Mouse (Mus musculus) frontal cortex, postnatal 36 days (tissue): Measurements from ENCODE around the gene Ppp2r5c.
A peak's percentile ranks its signal among the peaks of the same experiment; 100 is the strongest.

Experiments used
- DNase-seq, 2 experiments: peaks; one replicate each; pipeline ENCODE4 v3.0.0; 2022; ENCODE audit warnings: low spot score in 2 of 2

Ppp2r5c gene

DNA sequence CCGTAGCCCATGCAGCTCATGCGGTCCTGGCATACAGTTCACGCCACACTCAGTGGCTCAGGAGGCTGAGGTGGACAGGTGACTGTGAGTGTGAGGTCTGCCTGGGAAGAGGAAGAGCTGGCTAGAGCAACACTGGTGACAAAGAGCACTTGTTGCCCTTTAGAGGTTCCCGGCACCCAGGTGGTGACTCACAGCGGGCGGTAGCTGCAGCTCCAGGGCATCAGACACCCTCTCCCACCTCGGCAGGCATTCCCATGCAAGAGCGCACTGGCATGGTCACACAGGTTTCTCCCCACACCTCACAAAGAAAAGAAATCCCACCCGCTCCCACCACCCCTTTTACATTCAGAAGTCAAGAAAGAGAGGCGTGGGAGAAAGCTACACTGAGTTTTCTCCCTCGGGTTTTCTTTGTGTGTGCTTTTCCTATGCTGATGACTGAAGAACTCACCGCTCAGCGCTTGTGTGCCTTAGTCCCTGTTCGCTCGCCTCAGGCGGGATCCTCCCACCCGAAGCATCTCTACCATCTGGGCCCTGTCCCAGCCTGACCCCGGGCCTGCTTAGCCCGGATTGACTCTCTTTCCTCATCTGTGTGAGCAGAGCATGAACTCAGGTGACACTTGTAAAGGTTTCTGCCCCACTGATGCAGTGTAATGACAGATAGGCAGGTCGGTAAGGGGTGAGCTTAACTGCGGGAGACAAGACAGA is 108.8 kb downstream of the Ppp2r5c start:
- no peak for DNase-seq

DNA sequence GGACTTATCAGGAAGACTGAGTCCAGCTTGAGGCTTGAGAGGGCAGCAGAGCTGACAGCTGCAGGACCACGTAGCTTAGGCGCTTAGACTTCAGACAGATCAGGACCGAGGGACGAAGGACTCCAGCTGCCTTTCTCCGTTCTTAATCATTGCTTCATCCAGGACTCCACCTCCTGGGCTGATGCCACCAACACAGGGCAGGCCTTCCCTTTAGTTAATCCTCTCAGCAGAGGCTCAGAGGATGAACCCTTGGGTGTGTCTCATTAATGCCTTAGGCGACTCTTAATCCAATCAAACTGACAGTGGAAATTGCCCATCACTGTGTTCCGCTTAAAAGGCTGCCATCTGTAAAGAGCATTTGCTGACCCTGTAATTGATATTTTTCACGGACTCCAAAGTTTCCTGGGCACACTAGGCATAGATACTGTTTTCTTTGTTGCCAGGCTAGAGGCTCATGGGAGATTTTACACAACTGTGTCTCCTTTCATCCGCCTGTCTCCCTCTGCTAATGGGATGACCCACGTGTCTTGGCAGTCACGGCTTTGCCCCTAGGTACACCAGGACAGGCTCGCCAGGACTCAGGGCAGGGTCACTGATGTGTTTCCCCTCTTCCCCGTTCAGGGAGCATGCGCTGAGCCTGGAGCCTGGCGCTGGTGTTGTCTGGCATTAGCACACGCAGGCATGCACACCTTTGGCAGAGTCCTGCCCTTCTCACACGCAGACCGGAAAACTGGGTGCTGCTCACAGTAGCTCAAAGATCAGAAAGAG is 110.1 kb downstream of the Ppp2r5c start:
- no peak for DNase-seq

DNA sequence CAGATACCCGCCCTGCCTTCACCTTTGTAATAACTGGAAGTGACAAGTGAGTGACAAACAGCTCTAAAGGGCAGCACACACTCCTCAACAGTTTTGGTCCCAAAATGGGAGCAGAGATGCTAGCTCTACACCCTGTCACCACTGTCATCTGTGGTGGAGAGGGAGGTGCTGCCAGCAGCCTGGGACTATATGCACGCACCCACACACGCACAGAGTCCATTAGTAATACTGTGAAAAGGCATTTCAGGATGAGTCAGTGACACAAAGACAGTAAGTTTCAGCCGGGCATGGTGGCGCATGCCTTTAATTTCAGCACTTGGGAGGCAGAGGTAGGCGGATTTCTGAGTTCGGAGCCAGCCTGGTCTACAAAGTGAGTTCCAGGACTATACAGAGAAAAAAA is 111.3 kb downstream of the Ppp2r5c start:
- no peak for DNase-seq

DNA sequence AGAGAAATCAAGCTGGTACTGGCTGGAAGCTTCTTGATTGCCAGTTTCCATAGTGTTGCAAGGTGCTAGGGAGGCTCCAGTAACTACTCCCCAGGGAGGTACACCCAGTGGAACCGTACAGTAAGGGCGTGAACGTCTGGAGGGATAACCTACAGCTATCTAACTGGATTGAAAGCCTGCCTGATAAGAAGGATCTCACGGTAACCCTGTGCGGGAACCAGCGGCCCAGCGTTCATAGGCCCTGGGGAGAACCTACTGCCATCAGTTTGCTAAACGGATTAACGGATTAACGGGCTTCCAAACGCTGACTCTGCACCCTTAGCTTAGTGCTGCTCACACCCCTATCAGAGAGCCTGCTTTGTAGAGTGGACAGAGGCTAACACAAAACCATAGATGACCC is 116.5 kb downstream of the Ppp2r5c start:
- no peak for DNase-seq

DNA sequence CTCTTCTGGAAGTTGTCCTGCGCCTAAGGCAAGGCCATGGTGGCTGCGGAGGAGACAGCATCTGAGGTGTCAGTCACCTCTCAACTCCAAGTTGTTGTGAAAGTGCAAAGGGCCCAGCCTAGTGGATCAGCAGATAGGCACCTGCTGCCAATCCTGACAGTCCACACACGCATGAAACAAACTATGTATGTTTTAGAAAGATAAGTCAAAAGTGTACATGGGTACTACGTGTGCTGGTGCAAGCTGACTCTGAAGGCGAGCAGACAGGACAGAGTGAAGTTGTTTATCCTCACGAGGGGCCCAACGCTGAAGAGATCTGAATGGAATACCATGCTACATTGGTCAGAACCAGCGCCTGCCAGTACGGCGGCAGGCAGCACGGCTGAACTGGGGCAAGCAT is 117.9 kb downstream of the Ppp2r5c start:
- DNase-seq, result no peak

DNA sequence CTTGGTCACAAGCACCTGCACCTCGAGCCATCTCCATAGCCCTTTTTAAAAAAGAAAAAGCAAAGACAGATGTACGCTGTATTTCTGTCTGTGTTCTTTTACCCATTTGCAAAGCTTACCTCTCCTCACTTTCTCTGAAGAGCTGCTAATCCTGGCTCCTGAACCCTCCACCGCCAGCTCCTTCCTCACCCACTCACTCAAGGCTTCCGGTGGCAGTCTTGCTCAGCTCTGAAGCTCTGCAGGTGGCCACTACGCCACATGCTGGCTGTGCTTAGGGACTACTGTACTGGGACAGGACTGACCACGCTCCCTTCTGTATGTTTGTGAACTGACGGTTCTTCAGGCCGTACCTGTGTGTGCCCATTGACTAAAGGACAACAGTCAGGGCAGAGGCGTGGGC is 119.4 kb downstream of the Ppp2r5c start:
- DNase-seq, result no peak

- no peak for DNase-seq
These were observed 124.1 kb downstream of the Ppp2r5c start for GRCm38 (mm10) chr12:110571050-110571449.

DNA sequence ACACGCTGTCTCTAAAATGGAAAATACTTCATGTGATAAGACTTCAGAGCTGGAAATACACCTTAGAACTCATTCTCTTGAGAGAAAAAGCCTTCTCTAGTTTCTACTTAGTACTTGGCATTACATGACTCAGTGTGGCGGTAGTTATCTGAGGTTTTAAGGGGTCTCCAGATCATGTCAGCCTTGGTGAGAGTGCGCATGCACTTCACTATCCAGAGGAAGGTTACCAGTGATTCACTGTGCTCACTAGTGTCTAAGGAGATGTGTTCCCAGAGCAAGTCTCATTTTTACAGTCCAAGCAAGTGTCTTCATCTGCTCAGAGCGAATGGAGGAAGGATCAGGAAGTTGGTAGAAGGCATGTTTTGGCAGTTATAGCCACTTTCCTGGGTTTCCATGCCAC is 125.4 kb downstream of the Ppp2r5c start:
- no peak for DNase-seq

GRCm38 (mm10) chr12:110573635-110574034 is 126.7 kb downstream of the Ppp2r5c start:
- DNase-seq, result no peak

- DNase-seq, result no peak
These were observed 129.0 kb downstream of the Ppp2r5c start for GRCm38 (mm10) chr12:110575926-110576325.

GRCm38 (mm10) chr12:110578333-110578732 is 131.4 kb downstream of the Ppp2r5c start:
- no peak for DNase-seq

- DNase-seq, result no peak
These were observed 141.7 kb downstream of the Ppp2r5c start for GRCm38 (mm10) chr12:110588622-110589021.

GRCm38 (mm10) chr12:110590804-110591259 is 143.9 kb downstream of the Ppp2r5c start:
- DNase-seq, result no peak

DNA sequence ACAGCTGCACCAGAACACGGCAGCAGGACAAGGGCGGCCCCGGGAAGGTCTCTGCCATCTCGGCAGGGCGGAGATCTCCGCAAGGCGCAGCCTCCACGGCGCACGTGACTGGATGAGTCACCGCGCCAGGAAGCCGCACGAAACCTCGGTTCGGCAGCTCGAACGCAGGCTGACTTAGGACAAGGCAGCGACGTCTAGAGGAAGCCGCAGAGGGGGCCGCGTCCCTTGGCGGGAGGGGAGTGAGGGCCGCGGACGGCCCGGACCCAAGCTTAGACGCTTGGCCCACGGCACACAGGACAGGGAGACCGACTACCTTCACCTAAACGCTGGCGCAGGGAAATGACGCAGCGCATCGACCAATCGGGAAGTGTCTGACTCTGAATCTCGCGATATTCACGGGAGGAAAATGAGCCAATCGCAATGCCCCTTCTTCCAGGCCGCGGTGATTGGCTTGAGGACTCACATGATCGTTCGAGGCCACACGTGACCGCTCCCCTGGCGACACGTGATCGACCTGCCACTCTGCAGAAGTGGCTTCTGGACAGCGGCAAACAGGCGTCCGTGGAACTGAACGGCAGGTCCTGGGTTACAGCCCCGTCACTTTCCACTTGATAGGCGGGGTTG is 144.5 kb downstream of the Ppp2r5c start:
- DNase-seq, result peak; percentile 99 to 100

- DNase-seq, result peak; percentile 63 to 71
These were observed 151.6 kb downstream of the Ppp2r5c start for GRCm38 (mm10) chr12:110598527-110598926.

- peak in 1 of 2 experiments; percentile 21 for DNase-seq
These were observed 152.9 kb downstream of the Ppp2r5c start for GRCm38 (mm10) chr12:110599791-110600190.

DNA sequence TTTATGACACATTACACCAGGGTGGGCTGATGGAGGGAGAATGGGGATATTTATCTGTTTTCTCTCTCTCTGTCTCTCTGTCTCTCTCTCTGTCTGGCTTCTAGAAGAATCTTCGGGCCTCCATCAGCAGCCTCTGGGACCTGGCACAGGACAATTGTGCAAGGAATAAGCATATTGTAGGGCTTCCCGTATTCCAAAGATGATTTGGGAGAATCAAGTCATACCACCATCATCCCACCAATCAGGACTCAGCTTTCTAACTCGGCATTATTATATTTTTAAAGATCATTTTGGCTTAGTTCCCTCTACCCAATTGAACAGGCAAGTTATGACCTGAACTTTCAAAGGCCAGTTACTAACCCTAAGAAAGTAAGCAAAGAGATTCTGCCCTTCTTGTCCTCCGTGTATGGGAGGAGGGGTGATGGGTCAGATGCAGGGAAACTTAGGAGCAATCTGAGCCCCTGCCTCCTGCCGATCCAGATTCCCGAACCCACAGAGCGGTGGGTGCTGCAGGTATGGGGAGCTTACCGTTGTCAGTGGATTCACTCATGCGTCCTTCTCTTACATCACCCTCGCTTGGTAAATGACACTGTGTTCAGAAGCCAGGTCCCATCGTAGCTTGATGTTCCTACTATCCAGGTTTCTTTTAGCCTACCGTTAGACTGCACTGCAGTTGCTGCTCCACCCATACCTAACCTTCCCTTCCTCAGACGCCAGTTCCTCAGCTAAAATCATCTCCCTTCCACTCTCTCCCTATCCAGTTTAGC is 153.5 kb downstream of the Ppp2r5c start:
- DNase-seq, result peak in 1 of 2 experiments; percentile 38

GRCm38 (mm10) chr12:110601241-110602218 is 154.6 kb downstream of the Ppp2r5c start, which contains the start of gene Dync1h1:
Gene Dync1h1, plus strand, starts transcription at chr12:110601452.
- peak; percentile 91 to 92 for DNase-seq

GRCm38 (mm10) chr12:110606161-110606560 is 159.2 kb downstream of the Ppp2r5c start:
- no peak for DNase-seq

GRCm38 (mm10) chr12:110606676-110607075 is 159.8 kb downstream of the Ppp2r5c start:
- DNase-seq, result no peak
